Mouse (Mus musculus) cerebellum, adult 2 months (tissue): Measurements from ENCODE around the gene Glis3.

Experiments used
- CTCF ChIP-seq: fragments of 200-500 bp; IDR thresholded peaks from 2 replicates; pipeline ENCODE4 v1.5.1; 2011; ENCODE audit warnings: low read depth, mild to moderate bottlenecking, control low read depth, low read length, moderate library complexity, borderline replicate concordance; ENCODE audit not compliant: insufficient read depth
- POLR2A ChIP-seq: fragments of 200-500 bp; IDR thresholded peaks from 2 replicates; pipeline ENCODE4 v1.6.1; 2011; ENCODE audit warnings: low read length, control low read depth, borderline replicate concordance; ENCODE audit not compliant: insufficient read depth

GRCm38 (mm10) chr19:28227526-28227925 is 452.4 kb downstream of the Glis3 start:
- TF ChIP-seq CTCF (no peak), POLR2A (no peak)
